Mouse (Mus musculus): ENCODE measurements around the gene Cyct.

Cyct gene

GRCm38 (mm10) chr2:76338215-76339156 lies 21.8 kb downstream of the Cyct start, which contains the start of gene Pde11a:
TSS of gene Pde11a (minus strand) at chr2:76338774.
- no peak for DNase-seq (ENCODE audit: low read depth in 2 of 2, low spot score in 2 of 2)

GRCm38 (mm10) chr2:76334596-76334995 lies 25.7 kb downstream of the Cyct start:
- DNase-seq (ENCODE audit: low read depth in 2 of 2, low spot score in 2 of 2): no peak

- no peak for DNase-seq (ENCODE audit: low read depth in 2 of 2, low spot score in 2 of 2)
Observed at GRCm38 (mm10) chr2:76332161-76332805, 28.0 kb downstream of the Cyct start.

GRCm38 (mm10) chr2:76330081-76330480 lies 30.2 kb downstream of the Cyct start:
- no peak for DNase-seq (ENCODE audit: low read depth in 2 of 2, low spot score in 2 of 2)

- no peak for DNase-seq (ENCODE audit: low read depth in 2 of 2, low spot score in 2 of 2)
Observed at GRCm38 (mm10) chr2:76326161-76326560, 34.1 kb downstream of the Cyct start.

- no peak for DNase-seq (ENCODE audit: low read depth in 2 of 2, low spot score in 2 of 2)
Observed at GRCm38 (mm10) chr2:76324463-76324862, 35.8 kb downstream of the Cyct start.

- DNase-seq (ENCODE audit: low read depth in 2 of 2, low spot score in 2 of 2): no peak
Observed at GRCm38 (mm10) chr2:76323185-76323875, 36.9 kb downstream of the Cyct start.

GRCm38 (mm10) chr2:76320336-76320735 lies 39.9 kb downstream of the Cyct start:
- no peak for DNase-seq (ENCODE audit: low read depth in 2 of 2, low spot score in 2 of 2)

GRCm38 (mm10) chr2:76319231-76319630 lies 41.0 kb downstream of the Cyct start:
- DNase-seq (ENCODE audit: low read depth in 2 of 2, low spot score in 2 of 2): no peak

All from CD8-positive naive resting alpha-beta T cell, adult 2 months (primary cell).